Mouse (Mus musculus): ENCODE results near the gene 2810021J22Rik.
"Not testable (repeated sequence)": the region's sequence is repeated elsewhere in the genome, so short reads cannot be mapped to it uniquely, and the experiment has no call there.

2810021J22Rik gene

DNA sequence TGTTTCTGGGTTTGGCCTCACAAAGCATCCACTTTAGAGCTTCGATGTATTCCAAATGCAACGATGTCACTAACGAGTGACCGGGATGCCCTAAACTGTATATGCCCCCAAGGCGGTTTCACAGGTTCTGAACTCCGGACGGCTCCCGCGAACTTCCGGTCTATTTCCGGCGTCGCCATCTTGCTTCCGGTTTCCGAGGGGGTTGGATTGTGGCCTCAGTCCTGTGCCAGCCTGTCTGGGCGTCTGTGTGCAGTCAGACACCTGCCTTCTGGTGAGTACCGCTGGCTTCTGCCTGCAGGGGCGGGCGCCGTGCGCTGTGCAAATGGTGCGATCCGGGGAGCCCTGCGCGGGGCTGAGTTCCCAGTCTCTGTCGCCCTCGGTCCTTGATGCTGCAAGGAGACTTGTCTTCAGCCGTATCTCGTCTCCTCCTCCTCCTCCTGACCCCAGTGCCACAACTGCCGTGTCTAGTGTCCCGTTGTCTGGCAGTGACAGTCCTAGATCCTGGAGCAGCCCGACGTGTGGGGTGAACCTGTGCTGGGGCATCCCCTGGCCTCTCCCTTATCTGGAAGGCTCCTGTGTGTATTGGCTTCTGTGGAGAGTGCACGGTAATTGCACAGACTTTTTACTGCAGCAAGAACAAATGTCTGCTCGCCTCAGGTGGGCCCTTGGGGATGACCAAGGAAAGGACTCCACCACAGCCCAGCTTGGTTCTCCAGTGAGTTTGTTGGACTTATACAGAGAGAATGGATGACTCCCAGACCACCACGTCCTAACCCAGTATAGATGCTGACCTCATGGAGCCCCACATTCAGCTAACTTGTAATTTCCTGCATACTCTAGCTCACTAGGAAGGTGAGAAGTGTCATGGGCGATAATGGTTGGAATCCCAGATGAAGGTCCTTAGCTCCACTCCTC, at the start of gene 2810021J22Rik:
Gene 2810021J22Rik, plus strand, starts transcription at position 178 of the 915 bp plus-strand sequence.
- ChIA-PET CTCF (interaction anchor here in 3 of 4 experiments (0.6 to 1.2 kb wide), 4 partner anchors 50 to 756 kb away, joined by 3 to 5 read pairs (median 3); no protein-coding TSS in a partner anchor), POLR2A (interaction anchor here in 3 of 4 experiments (0.6 to 1.3 kb wide), 8 partner anchors 12 to 87 kb away, joined by 3 to 4 read pairs (median 3); partner anchors contain the start of genes Gm12258 (in 1 of the 3), Hist3h2a (in 1 of the 3), Trim17 (in 1 of the 3) and Zfp39 (in 1 of the 3))

- POLR2A ChIA-PET: not testable (repeated sequence)
- CTCF ChIA-PET: interaction anchor here in 1 of 4 experiments (0.7 kb wide), 1 partner anchor 159 kb away, joined by 5 read pairs; no protein-coding TSS in a partner anchor
Observed at GRCm38 (mm10) chr11:58828937-58829336, 38.1 kb upstream of the 2810021J22Rik start, which contains the start of gene Olfr312. Gene Olfr312 (plus strand): TSS chr11:58829237.

DNA sequence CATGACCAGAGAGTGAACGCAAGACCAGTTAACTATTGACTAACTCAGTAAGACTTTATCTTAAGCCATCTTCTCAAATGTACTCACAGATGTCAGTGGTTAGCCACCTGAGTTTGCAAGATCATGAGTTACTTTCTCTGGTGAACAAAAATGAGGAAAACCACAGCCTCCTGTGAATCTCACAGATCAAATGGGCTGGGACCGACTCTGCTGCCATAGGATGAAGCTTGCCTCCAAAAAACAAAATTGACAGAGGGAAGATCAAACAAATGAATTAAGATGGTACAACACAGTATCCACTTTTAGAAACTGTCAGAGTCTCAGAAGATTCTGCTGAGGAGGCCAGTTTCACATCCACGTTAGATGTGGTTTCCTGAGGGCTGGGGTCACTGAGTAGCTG, 37.3 kb upstream of the 2810021J22Rik start:
- CTCF ChIA-PET: interaction anchor here in 1 of 4 experiments (0.7 kb wide), 1 partner anchor 160 kb away, joined by 5 read pairs; no protein-coding TSS in a partner anchor
- POLR2A ChIA-PET: no interaction called here

DNA sequence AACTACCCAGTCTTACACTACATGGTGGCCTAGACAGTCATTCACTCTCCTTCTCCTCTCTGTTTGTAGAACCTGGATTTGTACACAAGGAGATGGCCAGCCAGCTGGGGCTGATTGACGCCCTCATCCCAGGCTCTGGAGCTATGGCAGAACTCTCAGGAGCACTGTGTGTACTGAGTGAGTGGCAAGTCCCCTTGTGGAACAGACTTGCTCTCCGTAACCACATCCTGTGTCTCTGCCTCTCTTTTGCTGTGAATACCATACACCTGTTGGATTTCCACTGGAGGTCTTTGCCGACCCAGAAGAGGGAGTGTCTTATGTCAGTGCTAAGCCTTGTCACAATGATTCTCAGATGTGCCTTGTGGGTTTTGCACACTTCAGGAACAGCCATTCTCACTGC, 34.5 kb upstream of the 2810021J22Rik start:
- CTCF ChIA-PET: not testable (repeated sequence)

DNA sequence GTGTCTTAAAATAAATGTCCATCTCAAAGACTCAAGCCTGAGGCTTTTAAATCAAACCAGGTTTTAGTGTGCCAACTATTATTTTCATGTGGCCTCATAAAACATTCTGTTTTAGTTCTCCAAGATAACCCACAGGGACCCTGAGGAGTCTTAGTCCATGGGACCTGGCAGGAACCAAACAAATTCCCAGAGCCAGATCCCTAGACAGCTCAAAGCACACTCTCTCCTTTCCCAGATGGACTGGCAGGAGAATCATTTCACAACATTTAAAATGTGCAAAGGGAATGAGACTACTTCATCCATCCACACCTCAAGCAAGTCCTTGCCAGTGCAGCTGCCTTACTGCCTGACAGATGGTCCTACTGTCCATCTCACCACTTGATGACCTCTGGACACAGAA, 28.1 kb upstream of the 2810021J22Rik start, which contains the start of gene Olfr311:
Gene Olfr311, plus strand, starts transcription at position 301 of the 400 bp plus-strand sequence.
- POLR2A ChIA-PET: not testable (repeated sequence)
- CTCF ChIA-PET: interaction anchor here in 1 of 4 experiments (0.5 kb wide), 1 partner anchor 52 kb away, joined by 3 read pairs; no protein-coding TSS in a partner anchor

More for the DNA sequence above, 34.5 kb upstream of the 2810021J22Rik start:
- POLR2A ChIA-PET: not testable (repeated sequence)

- ChIA-PET POLR2A (interaction anchor here in 3 of 4 experiments (0.7 to 1.6 kb wide), 5 partner anchors 21 to 338 kb away, joined by 3 to 6 read pairs (median 4); partner anchors contain the start of genes Hist3h2a (in 1 of the 3), Trim17 (in 1 of the 3) and Zfp39 (in 1 of the 3)), CTCF (interaction anchor here in 1 of 4 experiments (1.0 to 1.1 kb wide), 2 partner anchors 58 to 68 kb away, joined by 3 read pairs; no protein-coding TSS in a partner anchor)
Observed at GRCm38 (mm10) chr11:58846919-58847461, 20.0 kb upstream of the 2810021J22Rik start, which contains the start of gene Gm12258. Gene Gm12258 (plus strand): TSS chr11:58847158.

DNA sequence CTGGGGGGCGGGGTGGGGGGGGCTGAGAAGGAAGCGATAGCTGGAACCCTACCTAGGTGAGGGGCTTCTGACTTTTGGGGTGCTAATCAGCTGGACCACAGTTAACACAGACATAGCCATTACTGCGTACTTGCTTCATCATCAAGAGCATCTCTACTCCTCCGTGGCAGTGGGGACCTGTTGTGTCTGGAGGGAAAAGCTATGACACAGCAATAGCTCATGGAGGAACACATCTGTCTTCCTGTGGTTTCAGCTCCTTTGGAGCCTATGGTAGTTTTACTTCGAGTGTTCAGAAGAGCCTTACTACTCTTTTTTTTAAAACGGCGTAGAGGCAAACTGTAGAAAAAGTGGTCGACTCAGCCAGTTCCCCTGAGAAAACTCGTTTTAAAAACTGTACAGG, 19.4 kb upstream of the 2810021J22Rik start:
- POLR2A ChIA-PET: interaction anchor here in 3 of 4 experiments (0.7 to 1.6 kb wide), 8 partner anchors 9 to 339 kb away, joined by 3 to 6 read pairs (median 3); partner anchors contain the start of genes Hist3h2a (in 1 of the 3), Trim17 (in 1 of the 3) and Zfp39 (in 1 of the 3)
- CTCF ChIA-PET: interaction anchor here in 2 of 4 experiments (0.5 to 1.1 kb wide), 3 partner anchors 57 to 702 kb away, joined by 3 to 4 read pairs (median 3); no protein-coding TSS in a partner anchor

DNA sequence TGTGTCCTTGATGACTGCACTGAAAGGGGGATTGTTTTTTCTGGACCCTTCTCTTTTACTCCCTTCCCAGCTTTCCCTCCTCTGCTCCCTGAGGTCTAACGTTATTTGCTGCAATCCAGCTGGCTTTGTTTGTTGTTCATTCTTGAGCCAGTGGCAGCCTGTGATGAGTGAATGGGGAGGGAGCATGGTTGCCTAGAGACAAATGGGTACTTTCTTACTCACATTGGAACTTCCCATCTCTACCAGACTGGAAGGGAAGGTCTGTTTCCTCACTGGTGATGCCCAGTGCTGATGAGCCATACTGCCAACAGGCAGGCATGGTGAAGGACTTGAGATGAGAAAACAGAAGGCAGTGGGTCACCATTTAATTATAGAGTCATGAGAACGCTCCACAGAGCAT, 17.3 kb upstream of the 2810021J22Rik start:
- ChIA-PET CTCF (no interaction called here), POLR2A (no interaction called here)

DNA sequence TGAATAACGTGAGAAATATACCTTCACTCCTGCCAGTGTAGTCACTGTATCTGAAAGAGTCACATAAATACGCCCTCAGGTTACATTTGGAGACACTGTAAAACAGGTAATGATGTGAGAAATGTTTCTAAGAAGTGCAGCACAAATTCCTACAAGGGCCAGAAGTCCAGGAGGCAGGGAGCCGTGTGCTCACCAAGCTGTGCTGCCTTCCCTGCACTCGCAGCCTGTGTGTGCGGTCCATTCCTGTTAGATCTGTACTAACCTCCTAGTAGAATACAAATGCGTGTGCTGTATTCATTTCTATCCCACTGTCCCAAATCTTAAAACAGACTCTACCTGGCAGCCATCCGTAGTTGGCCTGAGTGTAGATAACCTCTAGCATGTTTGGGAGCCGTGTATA, 6.3 kb upstream of the 2810021J22Rik start:
- ChIA-PET POLR2A (no interaction called here), CTCF (no interaction called here)

DNA sequence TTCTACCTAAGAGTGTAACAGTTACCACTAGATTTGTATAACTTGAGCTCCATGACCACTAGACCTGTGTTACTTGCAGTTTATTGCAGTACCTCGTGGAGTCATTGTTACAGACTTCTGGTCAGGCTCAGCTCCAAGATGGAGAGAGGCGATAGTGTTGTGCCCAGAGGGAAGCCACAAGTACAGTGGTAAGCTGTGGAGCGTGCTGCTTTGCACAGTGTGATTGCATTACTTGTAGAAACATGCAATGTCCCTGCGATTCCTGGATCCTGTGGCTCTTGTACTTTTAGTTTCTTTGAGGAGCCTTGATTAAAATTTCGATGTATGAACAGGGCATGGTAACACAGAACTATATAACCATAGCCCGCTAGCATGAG, 926 bp downstream of the 2810021J22Rik start:
- CTCF ChIA-PET: interaction anchor here in 1 of 4 experiments (0.6 kb wide), 1 partner anchor 755 kb away, joined by 5 read pairs; no protein-coding TSS in a partner anchor
- POLR2A ChIA-PET: interaction anchor here in 3 of 4 experiments (1.0 to 1.3 kb wide), 6 partner anchors 11 to 87 kb away, joined by 3 to 4 read pairs (median 3); partner anchors contain the start of genes Gm12258 (in 1 of the 3), Hist3h2a (in 1 of the 3), Trim17 (in 1 of the 3) and Zfp39 (in 1 of the 3)

DNA sequence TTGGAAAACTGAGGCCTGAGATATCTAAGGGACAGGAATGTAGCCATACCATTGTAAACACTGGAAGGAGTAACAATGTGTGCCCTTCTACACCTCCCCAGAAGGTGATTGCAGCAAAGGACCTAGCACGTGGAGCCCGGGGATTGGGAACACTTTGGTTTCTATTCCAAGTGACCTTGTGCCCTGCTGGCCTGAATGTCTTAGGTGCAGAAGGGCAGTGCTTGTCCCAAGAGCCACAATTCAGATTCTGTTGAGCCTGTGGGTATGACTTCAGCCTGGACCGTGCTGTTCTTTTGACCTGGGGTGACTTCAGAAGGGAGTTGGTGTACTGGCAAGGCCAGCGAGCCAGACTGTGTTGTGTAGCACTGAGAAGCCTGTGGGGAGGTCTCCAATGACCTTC, 3.9 kb downstream of the 2810021J22Rik start:
- CTCF ChIA-PET: no interaction called here
- POLR2A ChIA-PET: no interaction called here

DNA sequence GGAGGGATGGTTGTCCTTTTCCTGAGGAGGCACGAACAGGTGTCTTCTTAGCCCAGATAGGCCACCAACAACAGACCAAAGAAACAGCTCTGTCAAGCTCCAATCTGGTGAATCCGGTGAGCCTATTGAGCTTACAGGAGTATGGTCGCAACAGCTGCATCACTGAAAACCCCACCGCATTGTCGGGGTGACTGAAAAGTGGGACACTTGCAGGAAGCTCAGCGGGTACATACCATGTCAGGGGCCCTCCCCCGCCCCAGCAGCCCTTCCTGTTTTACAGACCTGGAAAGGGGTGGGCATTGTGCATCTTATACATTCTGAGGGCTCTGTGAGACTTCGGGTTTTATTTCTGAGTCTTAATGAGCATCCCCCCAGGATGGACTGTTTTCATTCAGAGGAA, 16.7 kb downstream of the 2810021J22Rik start:
- CTCF ChIA-PET: no interaction called here
- POLR2A ChIA-PET: interaction anchor here in 1 of 4 experiments (2.0 kb wide), 1 partner anchor 9 kb away, joined by 4 read pairs; no protein-coding TSS in a partner anchor

- CTCF ChIA-PET: no interaction called here
- POLR2A ChIA-PET: interaction anchor here in 1 of 4 experiments (3.1 kb wide), 1 partner anchor 14 kb away, joined by 12 read pairs; the partner anchor contains the start of gene Zfp39
Observed at GRCm38 (mm10) chr11:58890511-58890910, 23.5 kb downstream of the 2810021J22Rik start.

DNA sequence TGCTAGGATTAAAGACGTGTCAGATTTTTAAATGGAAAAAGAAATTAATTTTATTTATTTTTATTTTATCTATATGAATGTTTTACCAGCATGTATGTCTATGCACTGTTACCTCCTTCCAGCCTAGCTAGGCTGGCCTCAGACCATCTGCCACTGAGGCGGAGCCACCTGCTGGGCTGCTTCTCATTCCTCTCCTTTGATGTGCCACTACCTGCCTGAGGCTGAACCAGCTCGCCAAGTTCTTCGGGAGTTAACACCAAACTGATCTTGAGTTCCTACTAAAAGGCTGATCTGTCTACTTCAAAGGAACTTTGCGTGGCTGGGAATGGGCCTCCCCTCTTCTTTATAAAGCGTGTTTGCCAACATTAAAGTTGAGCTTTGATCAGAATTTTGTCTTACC, 27.4 kb downstream of the 2810021J22Rik start:
- ChIA-PET POLR2A (interaction anchor here in 3 of 4 experiments (0.6 to 1.2 kb wide), 4 partner anchors 10 to 204 kb away, joined by 3 to 8 read pairs (median 6); partner anchors contain the start of gene Zfp39 (in 2 of the 3)), CTCF (no interaction called here)

DNA sequence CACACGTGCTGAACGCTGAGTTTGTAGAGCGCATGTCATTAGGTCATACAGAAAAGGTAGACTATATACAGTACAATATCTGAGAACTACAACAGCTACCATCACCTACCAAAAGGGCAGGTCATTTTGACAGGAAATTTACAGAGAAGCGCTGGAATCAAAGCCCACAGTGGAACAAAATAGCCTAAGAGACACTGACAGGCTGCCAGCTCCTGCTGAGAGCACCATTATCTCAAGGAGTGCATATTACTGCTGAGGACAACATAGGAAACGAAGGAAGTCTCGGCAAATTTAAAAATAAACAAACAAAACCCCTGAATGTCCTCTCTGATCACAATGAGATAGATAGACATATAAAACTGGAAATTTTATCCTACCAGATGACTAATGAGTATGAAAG, 30.5 kb downstream of the 2810021J22Rik start:
- CTCF ChIA-PET: no interaction called here

DNA sequence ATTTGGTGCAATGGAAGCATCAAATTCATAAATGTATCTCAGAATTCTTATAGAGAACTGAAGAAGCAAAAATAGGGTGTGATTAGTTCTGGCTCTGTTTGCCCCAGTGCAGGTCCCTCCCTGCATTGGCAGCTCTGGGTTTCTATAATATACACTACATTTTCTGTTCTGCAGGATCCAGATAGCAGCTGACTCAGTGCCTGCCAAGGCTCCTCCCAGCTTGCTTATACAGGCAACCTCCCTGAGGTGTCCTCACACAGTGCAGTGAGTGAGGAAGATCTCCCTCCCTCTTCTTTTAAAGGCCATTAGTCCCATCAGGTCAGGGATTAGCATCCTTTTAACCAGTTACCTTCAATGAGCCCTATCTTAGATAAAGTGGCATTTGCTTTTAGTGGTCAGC, 34.1 kb downstream of the 2810021J22Rik start:
- ChIA-PET CTCF (interaction anchor here in 1 of 4 experiments (0.6 kb wide), 1 partner anchor 81 kb away, joined by 3 read pairs; no protein-coding TSS in a partner anchor), POLR2A (no interaction called here)

More for the DNA sequence above, 30.5 kb downstream of the 2810021J22Rik start:
- POLR2A ChIA-PET: no interaction called here

- ChIA-PET CTCF (interaction anchor here in 3 of 4 experiments (0.5 to 3.1 kb wide), 6 partner anchors 11 to 1156 kb away, joined by 3 to 59 read pairs (median 12); partner anchors contain the start of gene Btnl10 (in 1 of the 3)), POLR2A (interaction anchor here (0.8 to 3.3 kb wide), 25 partner anchors 8 to 573 kb away, joined by 3 to 24 read pairs (median 6); partner anchors contain the start of genes Hist3h2a (in 2 of the 4), Trim17 (in 2 of the 4), Btnl10 (in 1 of the 4) and Gm12258 (in 1 of the 4))
Observed at GRCm38 (mm10) chr11:58903511-58904409, 36.7 kb downstream of the 2810021J22Rik start, which contains the start of gene Zfp39. Gene Zfp39 (minus strand): TSS chr11:58904225.

All from embryonic stem cell, embryonic (primary cell).